Mouse (Mus musculus): ENCODE measurements around the gene Dennd4c. TPM values are rescaled to one million over a fixed set of nuclear protein-coding genes. Genes with fewer than 3 reads are reported as not detected.
"Not testable (repeated sequence)": the region's sequence is repeated elsewhere in the genome, so short reads cannot be mapped to it uniquely, and the experiment has no call there.

Dennd4c gene
- polyA plus RNA-seq, 1 experiment from 2014 or later, result 2.1 TPM

GRCm38 (mm10) chr4:86841141-86841540, 92.8 kb downstream of the Dennd4c start:
- H3K27me3 ChIP-seq (ENCODE audit: control insufficient read depth, insufficient read depth, low read depth, low read length); H3K4me3 ChIP-seq (ENCODE audit: low read depth, low read length); H3K27ac ChIP-seq (ENCODE audit: low read length); H3K9me3 ChIP-seq (replicated peaks; ENCODE audit: control insufficient read depth, low read length); H3K9ac ChIP-seq (ENCODE audit: low read depth, low read length); H3K36me3 ChIP-seq (ENCODE audit: control insufficient read depth, insufficient read depth); H3K4me1 ChIP-seq (ENCODE audit: control insufficient read depth, low read depth, low read length); H3K4me2 ChIP-seq (ENCODE audit: low read depth, low read length); ATAC-seq (ENCODE audit: low read depth): not testable (repeated sequence)
- WGBS (ENCODE audit: insufficient replicate concordance), result 88% methylated on average over 2 of the region's 2 CpGs

GRCm38 (mm10) chr4:86845384-86845783, 97.0 kb downstream of the Dennd4c start:
- Histone ChIP-seq H3K27me3 (ENCODE audit: control insufficient read depth, insufficient read depth, low read depth, low read length) (no peaks in the 10 kb centered on the region), H3K4me1 (ENCODE audit: control insufficient read depth, low read depth, low read length) (no peaks in the 10 kb centered on the region), H3K27ac (ENCODE audit: low read length) (no peak overlapping the region), H3K4me2 (ENCODE audit: low read depth, low read length) (no peak overlapping the region), H3K9ac (ENCODE audit: low read depth, low read length) (no peak overlapping the region), H3K9me3 (replicated peaks; ENCODE audit: control insufficient read depth, low read length) (no peaks in the 10 kb centered on the region), H3K36me3 (ENCODE audit: control insufficient read depth, insufficient read depth) (peaks cover 9% of the 10 kb centered on the region), H3K4me3 (ENCODE audit: low read depth, low read length) (no peak overlapping the region)
- no peak for ATAC-seq (ENCODE audit: low read depth)
- WGBS (ENCODE audit: insufficient replicate concordance), result 82% methylated on average over 3 of the region's 3 CpGs

- Histone ChIP-seq H3K4me1 (ENCODE audit: control insufficient read depth, low read depth, low read length) (no peaks in the 10 kb centered on the region), H3K36me3 (ENCODE audit: control insufficient read depth, insufficient read depth) (peaks cover 9% of the 10 kb centered on the region), H3K27me3 (ENCODE audit: control insufficient read depth, insufficient read depth, low read depth, low read length) (no peaks in the 10 kb centered on the region), H3K4me2 (ENCODE audit: low read depth, low read length) (no peak overlapping the region), H3K9me3 (replicated peaks; ENCODE audit: control insufficient read depth, low read length) (no peaks in the 10 kb centered on the region), H3K9ac (ENCODE audit: low read depth, low read length) (no peak overlapping the region), H3K4me3 (ENCODE audit: low read depth, low read length) (no peak overlapping the region), H3K27ac (ENCODE audit: low read length) (no peak overlapping the region)
- 61% methylated on average over 2 of the region's 2 CpGs for WGBS (ENCODE audit: insufficient replicate concordance)
- ATAC-seq (ENCODE audit: low read depth), result no peak
Observed at GRCm38 (mm10) chr4:86847246-86847645, 98.9 kb downstream of the Dennd4c start.

GRCm38 (mm10) chr4:86851331-86851730, 103.0 kb downstream of the Dennd4c start:
- WGBS (ENCODE audit: insufficient replicate concordance), result 60% methylated on average over 2 of the region's 2 CpGs
- Histone ChIP-seq H3K4me1 (ENCODE audit: control insufficient read depth, low read depth, low read length) (peaks cover 7% of the 10 kb centered on the region), H3K27me3 (ENCODE audit: control insufficient read depth, insufficient read depth, low read depth, low read length) (no peaks in the 10 kb centered on the region), H3K4me2 (ENCODE audit: low read depth, low read length) (no peak overlapping the region), H3K9ac (ENCODE audit: low read depth, low read length) (no peak overlapping the region), H3K4me3 (ENCODE audit: low read depth, low read length) (no peak overlapping the region), H3K9me3 (replicated peaks; ENCODE audit: control insufficient read depth, low read length) (no peaks in the 10 kb centered on the region), H3K36me3 (ENCODE audit: control insufficient read depth, insufficient read depth) (peaks cover 30% of the 10 kb centered on the region), H3K27ac (ENCODE audit: low read length) (no peak overlapping the region)
- no peak for ATAC-seq (ENCODE audit: low read depth)

- H3K4me3 ChIP-seq (ENCODE audit: low read depth, low read length), result no peak overlapping the region
- WGBS (ENCODE audit: insufficient replicate concordance), result 43% methylated on average over 3 of the region's 3 CpGs
- peak overlapping the region; percentile 24; the same call in 1 of the 2 replicates for H3K27ac ChIP-seq (ENCODE audit: low read length)
- no peaks in the 10 kb centered on the region for H3K27me3 ChIP-seq (ENCODE audit: control insufficient read depth, insufficient read depth, low read depth, low read length)
- no peak overlapping the region for H3K9ac ChIP-seq (ENCODE audit: low read depth, low read length)
- H3K4me1 ChIP-seq (ENCODE audit: control insufficient read depth, low read depth, low read length), result peaks cover 7% of the 10 kb centered on the region
- no peak for ATAC-seq (ENCODE audit: low read depth)
- H3K36me3 ChIP-seq (ENCODE audit: control insufficient read depth, insufficient read depth), result peaks cover 30% of the 10 kb centered on the region
- H3K9me3 ChIP-seq (replicated peaks; ENCODE audit: control insufficient read depth, low read length), result no peaks in the 10 kb centered on the region
- H3K4me2 ChIP-seq (ENCODE audit: low read depth, low read length), result no peak overlapping the region
Observed at GRCm38 (mm10) chr4:86852018-86852417, 103.7 kb downstream of the Dennd4c start.

- 65% methylated on average over 4 of the region's 4 CpGs for WGBS (ENCODE audit: insufficient replicate concordance)
- 0 out of 2 replicates have a peak overlapping the region, but pooled peaks have one; percentile 10 for H3K27ac ChIP-seq (ENCODE audit: low read length)
- no peak overlapping the region for H3K4me3 ChIP-seq (ENCODE audit: low read depth, low read length)
Observed at GRCm38 (mm10) chr4:86852813-86853590, 104.6 kb downstream of the Dennd4c start.

GRCm38 (mm10) chr4:86856304-86857112, 108.2 kb downstream of the Dennd4c start:
- peaks cover 25% of the 10 kb centered on the region for H3K36me3 ChIP-seq (ENCODE audit: control insufficient read depth, insufficient read depth)
- H3K27me3 ChIP-seq (ENCODE audit: control insufficient read depth, insufficient read depth, low read depth, low read length), result no peaks in the 10 kb centered on the region
- H3K4me2 ChIP-seq (ENCODE audit: low read depth, low read length), result peak overlapping the region; percentile 73
- H3K4me1 ChIP-seq (ENCODE audit: control insufficient read depth, low read depth, low read length), result peaks cover 7% of the 10 kb centered on the region
- no peaks in the 10 kb centered on the region for H3K9me3 ChIP-seq (replicated peaks; ENCODE audit: control insufficient read depth, low read length)
- no peak; the same call in 1 of the 2 replicates for ATAC-seq (ENCODE audit: low read depth)
- peak overlapping the region; percentile 98 for H3K9ac ChIP-seq (ENCODE audit: low read depth, low read length)
- peak overlapping the region; percentile 86 for H3K27ac ChIP-seq (ENCODE audit: low read length)
- under 1% methylated on average over 50 of the region's 50 CpGs for WGBS (ENCODE audit: insufficient replicate concordance)
- peak overlapping the region; percentile 93 for H3K4me3 ChIP-seq (ENCODE audit: low read depth, low read length)

More at GRCm38 (mm10) chr4:86852813-86853590, 104.6 kb downstream of the Dennd4c start:
- Histone ChIP-seq H3K9ac (ENCODE audit: low read depth, low read length) (no peak overlapping the region), H3K36me3 (ENCODE audit: control insufficient read depth, insufficient read depth) (peaks cover 29% of the 10 kb centered on the region), H3K27me3 (ENCODE audit: control insufficient read depth, insufficient read depth, low read depth, low read length) (no peaks in the 10 kb centered on the region), H3K4me1 (ENCODE audit: control insufficient read depth, low read depth, low read length) (peaks cover 7% of the 10 kb centered on the region), H3K4me2 (ENCODE audit: low read depth, low read length) (no peak overlapping the region), H3K9me3 (replicated peaks; ENCODE audit: control insufficient read depth, low read length) (no peaks in the 10 kb centered on the region)
- ATAC-seq (ENCODE audit: low read depth), result no peak

GRCm38 (mm10) chr4:86857113-86858069, 109.0 kb downstream of the Dennd4c start, which contains the start of gene Rps6:
Gene Rps6 (minus strand): TSS chr4:86857412.
- Histone ChIP-seq H3K27me3 (ENCODE audit: control insufficient read depth, insufficient read depth, low read depth, low read length) (no peaks in the 10 kb centered on the region), H3K4me3 (ENCODE audit: low read depth, low read length) (peak within 1 kb of the TSS; percentile 93), H3K4me1 (ENCODE audit: control insufficient read depth, low read depth, low read length) (peaks cover 7% of the 10 kb centered on the region), H3K4me2 (ENCODE audit: low read depth, low read length) (peak within 1 kb of the TSS; percentile 85), H3K9ac (ENCODE audit: low read depth, low read length) (peak within 1 kb of the TSS; percentile 98), H3K9me3 (replicated peaks; ENCODE audit: control insufficient read depth, low read length) (no peaks in the 10 kb centered on the region), H3K27ac (ENCODE audit: low read length) (peak within 1 kb of the TSS; percentile 86), H3K36me3 (ENCODE audit: control insufficient read depth, insufficient read depth) (peaks cover 25% of the 10 kb centered on the region)
- WGBS (ENCODE audit: insufficient replicate concordance), result under 1% methylated on average over 68 of the region's 68 CpGs
- ATAC-seq (ENCODE audit: low read depth), result peak; percentile 98
